Mouse (Mus musculus): ENCODE data around the gene Pnma1. TPM values are rescaled to one million over a fixed set of nuclear protein-coding genes. Genes with fewer than 3 reads are reported as not detected.

The Pnma1 gene
- polyA plus RNA-seq, 1 experiment = 2.8 TPM

DNA sequence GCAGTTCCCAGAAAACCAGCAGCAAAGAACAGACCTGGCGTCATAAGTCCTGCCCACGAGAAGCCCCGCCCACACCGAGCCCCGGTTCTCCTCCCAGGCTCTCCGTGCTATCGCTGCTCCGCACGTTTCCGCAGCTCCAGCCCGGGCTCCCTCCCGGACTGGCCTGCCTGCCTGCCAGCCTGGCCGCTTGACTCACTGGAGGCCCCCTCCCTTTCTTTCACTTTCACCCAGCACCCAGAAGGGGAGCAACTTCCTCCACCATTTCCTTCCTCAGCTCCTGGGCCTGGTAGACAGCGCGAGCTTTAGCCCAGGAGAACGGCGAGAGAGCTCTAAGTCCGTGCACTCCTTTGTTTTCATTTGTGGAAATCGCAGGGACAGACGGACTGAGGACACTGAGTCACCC, 27.4 kb upstream of the Pnma1 start:
- no peak for TF ChIP-seq CTCF (IDR thresholded peaks at IDR 0.05; ENCODE audit: control insufficient read depth, insufficient read depth, low read length)
- TF ChIP-seq POLR2A (IDR thresholded peaks at IDR 0.05; ENCODE audit: borderline replicate concordance, control insufficient read depth, low read depth, low read length) = peak; percentile 52; the same call in 1 of the 2 replicates
- Histone ChIP-seq H3K4me3 (replicated peaks; ENCODE audit: control insufficient read depth, low read depth, low read length) (peak overlapping the region; percentile 67), H3K4me1 (ENCODE audit: control insufficient read depth, insufficient read depth, low read length) (peaks cover 31% of the 10 kb centered on the region), H3K27ac (ENCODE audit: control insufficient read depth, insufficient read depth, low read depth, low read length, poor library complexity) (peak overlapping the region; percentile 88)
- 0% methylated on average over 20 of the region's 20 CpGs for WGBS

DNA sequence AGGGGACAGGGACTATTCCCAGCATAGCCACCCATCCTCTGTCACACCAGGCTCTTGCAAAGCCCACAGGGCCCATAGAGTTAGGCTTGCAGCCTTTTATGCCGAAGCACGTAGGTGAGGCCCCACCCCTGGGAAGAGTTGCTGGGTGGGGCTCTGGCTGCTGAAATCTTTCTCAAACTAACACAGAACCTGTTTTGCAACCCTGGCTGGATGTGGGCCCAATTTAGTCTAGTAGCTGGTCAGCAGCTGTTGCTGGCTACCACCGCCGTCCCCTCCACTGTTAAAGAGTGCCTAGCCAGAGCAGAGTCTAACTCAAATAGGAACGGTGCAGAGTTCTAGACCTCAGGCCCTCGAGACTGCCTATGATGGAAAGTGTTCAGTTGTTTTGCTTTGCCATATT, 26.6 kb upstream of the Pnma1 start:
- H3K4me1 ChIP-seq (ENCODE audit: control insufficient read depth, insufficient read depth, low read length) = peaks cover 27% of the 10 kb centered on the region
- H3K4me3 ChIP-seq (replicated peaks; ENCODE audit: control insufficient read depth, low read depth, low read length) = peak overlapping the region; percentile 31
- 22% methylated on average over 6 of the region's 6 CpGs for WGBS
- TF ChIP-seq POLR2A (IDR thresholded peaks at IDR 0.05; ENCODE audit: borderline replicate concordance, control insufficient read depth, low read depth, low read length) = no peak
- TF ChIP-seq CTCF (IDR thresholded peaks at IDR 0.05; ENCODE audit: control insufficient read depth, insufficient read depth, low read length) = no peak
- peak overlapping the region; percentile 88 for H3K27ac ChIP-seq (ENCODE audit: control insufficient read depth, insufficient read depth, low read depth, low read length, poor library complexity)

DNA sequence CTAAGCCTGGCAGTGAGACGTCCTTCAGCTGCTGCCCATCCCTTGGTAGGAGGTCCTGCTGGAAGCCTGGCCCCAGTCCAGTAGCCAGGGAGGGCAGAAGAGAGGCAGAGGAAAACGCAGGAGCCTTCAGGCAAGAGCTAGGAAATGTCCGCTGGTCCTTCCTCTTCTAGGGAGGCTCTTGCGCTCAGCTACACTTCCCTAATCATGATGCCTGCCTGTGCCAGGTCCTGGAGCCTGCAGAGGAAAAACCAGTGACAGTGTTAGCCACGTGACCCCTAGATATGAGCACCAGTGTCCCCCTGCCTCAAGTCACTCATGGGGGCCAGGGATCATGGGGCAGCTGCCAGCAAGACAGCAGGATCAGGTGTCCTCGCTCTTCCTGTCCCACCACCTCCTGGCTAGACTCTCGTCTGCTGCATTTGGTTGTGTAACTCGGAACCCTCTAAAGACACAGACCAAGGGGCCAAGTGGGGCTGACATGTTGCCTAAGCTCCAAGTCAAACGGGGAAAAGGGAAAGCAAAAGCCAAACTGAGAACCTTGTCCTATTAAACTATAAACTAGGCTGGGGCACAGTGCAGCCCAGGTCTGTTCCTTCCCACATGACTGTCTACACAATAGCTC, 26.0 kb upstream of the Pnma1 start:
- 25% methylated on average over 9 of the region's 9 CpGs for WGBS
- peak overlapping the region; percentile 31 for H3K4me3 ChIP-seq (replicated peaks; ENCODE audit: control insufficient read depth, low read depth, low read length)
- peaks cover 26% of the 10 kb centered on the region for H3K4me1 ChIP-seq (ENCODE audit: control insufficient read depth, insufficient read depth, low read length)
- TF ChIP-seq POLR2A (IDR thresholded peaks at IDR 0.05; ENCODE audit: borderline replicate concordance, control insufficient read depth, low read depth, low read length) (no peak; the same call in 1 of the 2 replicates), CTCF (IDR thresholded peaks at IDR 0.05; ENCODE audit: control insufficient read depth, insufficient read depth, low read length) (no peak)
- peak overlapping the region; percentile 88 for H3K27ac ChIP-seq (ENCODE audit: control insufficient read depth, insufficient read depth, low read depth, low read length, poor library complexity)

DNA sequence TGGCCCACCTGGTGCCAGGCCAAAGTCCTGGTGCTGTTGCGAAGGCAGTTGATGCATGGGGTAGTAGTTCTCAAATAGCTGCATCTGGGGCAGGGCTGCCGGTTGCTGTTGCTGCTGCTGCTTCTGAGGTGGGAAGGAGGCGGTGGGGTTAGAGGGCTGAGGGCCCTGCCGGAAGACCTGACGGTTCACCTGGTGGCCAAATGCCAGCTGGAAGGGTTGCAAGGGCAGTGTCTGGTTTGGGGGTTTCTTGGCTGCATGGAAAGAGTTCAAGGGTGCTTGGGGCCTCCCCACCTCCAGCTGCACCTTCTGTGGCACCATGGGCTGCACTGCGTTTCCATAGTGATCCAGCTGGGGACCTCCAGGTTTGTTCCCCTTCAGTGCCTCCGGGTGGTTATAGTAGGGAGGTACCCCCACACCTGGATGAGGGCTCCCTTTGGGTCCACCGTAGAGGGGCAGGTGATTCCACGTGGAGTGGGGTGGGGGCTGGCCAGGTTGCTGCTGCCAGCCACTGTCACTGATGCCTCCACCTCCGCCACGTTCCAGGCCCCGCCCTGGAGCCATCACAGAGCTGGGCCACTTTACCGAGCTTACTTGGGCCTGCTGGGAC, 25.1 kb upstream of the Pnma1 start:
- 80% methylated on average over 13 of the region's 13 CpGs for WGBS
- Histone ChIP-seq H3K4me3 (replicated peaks; ENCODE audit: control insufficient read depth, low read depth, low read length) (no peak overlapping the region), H3K27ac (ENCODE audit: control insufficient read depth, insufficient read depth, low read depth, low read length, poor library complexity) (peak overlapping the region; percentile 88), H3K4me1 (ENCODE audit: control insufficient read depth, insufficient read depth, low read length) (peaks cover 23% of the 10 kb centered on the region)
- TF ChIP-seq CTCF (IDR thresholded peaks at IDR 0.05; ENCODE audit: control insufficient read depth, insufficient read depth, low read length) = no peak
- no peak for TF ChIP-seq POLR2A (IDR thresholded peaks at IDR 0.05; ENCODE audit: borderline replicate concordance, control insufficient read depth, low read depth, low read length)

DNA sequence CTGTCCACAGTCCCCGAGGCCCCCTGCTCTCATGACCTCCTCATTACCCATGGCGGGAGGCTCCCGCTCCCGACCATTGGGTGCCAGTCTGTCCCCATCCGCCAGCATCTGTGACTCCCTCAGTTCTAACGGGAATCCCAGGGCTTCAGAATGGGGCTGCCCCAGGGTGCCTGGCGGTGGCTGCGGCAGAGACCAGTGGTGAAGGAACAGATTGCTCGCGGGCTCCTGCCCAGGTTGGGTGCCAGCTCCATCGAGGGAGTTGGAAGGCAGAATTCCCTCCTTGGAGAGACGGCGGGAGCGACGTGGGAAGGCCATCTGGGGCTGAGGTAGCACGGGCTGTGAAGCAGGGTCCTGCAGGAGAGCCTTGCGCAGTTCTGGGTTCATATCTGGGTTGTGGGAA, 24.6 kb upstream of the Pnma1 start:
- 91% methylated on average over 17 of the region's 17 CpGs for WGBS
- Histone ChIP-seq H3K27ac (ENCODE audit: control insufficient read depth, insufficient read depth, low read depth, low read length, poor library complexity) (peak overlapping the region; percentile 18; the same call in 1 of the 2 replicates), H3K4me1 (ENCODE audit: control insufficient read depth, insufficient read depth, low read length) (peaks cover 21% of the 10 kb centered on the region), H3K4me3 (replicated peaks; ENCODE audit: control insufficient read depth, low read depth, low read length) (no peak overlapping the region)
- no peak for TF ChIP-seq CTCF (IDR thresholded peaks at IDR 0.05; ENCODE audit: control insufficient read depth, insufficient read depth, low read length)
- TF ChIP-seq POLR2A (IDR thresholded peaks at IDR 0.05; ENCODE audit: borderline replicate concordance, control insufficient read depth, low read depth, low read length) = no peak

DNA sequence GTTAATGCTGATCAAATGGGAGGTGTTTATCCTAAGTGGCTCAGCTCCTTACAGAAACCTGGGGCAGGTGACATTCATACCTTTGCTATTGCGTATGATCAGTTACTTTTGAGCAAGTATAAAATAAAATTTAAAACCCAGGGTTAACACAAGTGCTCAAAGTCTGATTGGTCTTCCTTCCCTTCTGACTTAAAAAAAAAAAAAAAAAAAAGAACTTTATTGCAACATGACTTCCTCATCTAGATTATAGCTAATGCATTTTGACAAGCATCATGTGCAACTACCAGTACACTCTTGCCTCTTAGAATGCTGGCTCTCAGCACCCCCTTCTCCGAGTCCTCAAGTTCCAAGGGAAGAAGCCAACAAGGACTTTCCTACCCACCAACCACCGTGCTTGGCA, 23.9 kb upstream of the Pnma1 start:
- peaks cover 21% of the 10 kb centered on the region for H3K4me1 ChIP-seq (ENCODE audit: control insufficient read depth, insufficient read depth, low read length)

DNA sequence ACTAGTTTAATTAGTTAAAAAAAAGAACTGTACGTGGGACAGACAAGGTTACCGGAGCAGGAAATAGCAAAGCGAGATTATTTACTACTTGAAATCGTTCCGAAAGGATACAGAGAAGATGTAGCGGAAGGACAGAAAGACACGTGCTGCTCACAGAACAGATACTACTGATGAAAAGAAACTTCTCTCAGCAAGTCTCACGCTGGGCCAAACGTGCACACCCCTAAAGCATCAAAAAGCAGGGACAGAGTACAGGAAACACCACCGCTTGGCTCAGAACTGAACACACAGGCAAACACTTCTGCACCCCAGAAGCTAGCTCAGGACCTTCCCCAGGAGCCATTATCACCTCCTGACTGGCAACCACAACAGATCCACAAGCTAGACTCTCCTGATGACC, 22.3 kb upstream of the Pnma1 start:
- TF ChIP-seq POLR2A (IDR thresholded peaks at IDR 0.05; ENCODE audit: borderline replicate concordance, control insufficient read depth, low read depth, low read length) (no peak), CTCF (IDR thresholded peaks at IDR 0.05; ENCODE audit: control insufficient read depth, insufficient read depth, low read length) (no peak)
- H3K4me3 ChIP-seq (replicated peaks; ENCODE audit: control insufficient read depth, low read depth, low read length) = no peak overlapping the region
- 82% methylated on average over 10 of the region's 10 CpGs for WGBS
- H3K4me1 ChIP-seq (ENCODE audit: control insufficient read depth, insufficient read depth, low read length) = peaks cover 16% of the 10 kb centered on the region
- no peak overlapping the region for H3K27ac ChIP-seq (ENCODE audit: control insufficient read depth, insufficient read depth, low read depth, low read length, poor library complexity)

More for the DNA sequence above, 23.9 kb upstream of the Pnma1 start:
- Histone ChIP-seq H3K4me3 (replicated peaks; ENCODE audit: control insufficient read depth, low read depth, low read length) (no peak overlapping the region), H3K27ac (ENCODE audit: control insufficient read depth, insufficient read depth, low read depth, low read length, poor library complexity) (peak overlapping the region; percentile 18; the same call in 1 of the 2 replicates)
- TF ChIP-seq POLR2A (IDR thresholded peaks at IDR 0.05; ENCODE audit: borderline replicate concordance, control insufficient read depth, low read depth, low read length) = no peak
- no peak for TF ChIP-seq CTCF (IDR thresholded peaks at IDR 0.05; ENCODE audit: control insufficient read depth, insufficient read depth, low read length)
- whole genome bisulfite sequencing = 51% methylated on average over 3 of the region's 3 CpGs

DNA sequence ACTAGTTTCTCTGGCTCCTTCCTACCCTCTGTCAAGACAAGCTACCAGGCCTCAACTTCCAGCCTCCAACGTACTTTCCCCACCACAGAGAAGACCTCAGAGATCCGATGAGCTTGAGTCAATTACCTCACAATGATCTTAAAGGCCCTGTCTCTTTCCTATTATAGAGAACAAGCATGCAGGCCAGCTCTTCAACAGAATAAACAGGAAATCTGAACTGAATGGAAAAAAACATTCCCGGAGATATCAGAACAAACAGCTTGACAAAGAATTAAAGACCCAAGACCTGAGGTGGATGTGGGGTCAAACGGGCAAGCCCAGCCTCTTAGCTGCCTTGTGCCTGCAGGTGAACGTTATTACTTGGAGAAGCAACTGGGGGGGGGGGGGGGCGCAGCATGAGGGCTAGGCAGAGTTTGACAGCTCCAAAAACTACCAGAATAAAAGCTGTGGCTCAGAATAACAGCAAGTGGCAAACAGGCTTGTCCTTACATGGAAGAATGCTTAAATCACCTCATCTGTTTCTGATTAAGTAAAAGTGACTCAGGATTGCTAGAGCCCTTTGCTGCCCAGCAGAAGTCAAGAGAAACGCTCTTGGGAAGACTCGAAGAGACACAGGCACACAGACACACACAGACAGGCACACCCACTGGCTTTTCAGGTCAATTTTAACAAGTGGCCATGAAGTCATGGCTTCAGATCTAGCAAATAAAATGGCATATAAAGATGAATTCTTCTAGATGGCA, 17.5 kb upstream of the Pnma1 start:
- no peaks in the 10 kb centered on the region; the same call in 1 of the 2 replicates for H3K4me1 ChIP-seq (ENCODE audit: control insufficient read depth, insufficient read depth, low read length)
- no peak for TF ChIP-seq POLR2A (IDR thresholded peaks at IDR 0.05; ENCODE audit: borderline replicate concordance, control insufficient read depth, low read depth, low read length)
- no peak for TF ChIP-seq CTCF (IDR thresholded peaks at IDR 0.05; ENCODE audit: control insufficient read depth, insufficient read depth, low read length)
- no peak overlapping the region for H3K27ac ChIP-seq (ENCODE audit: control insufficient read depth, insufficient read depth, low read depth, low read length, poor library complexity)

More for the DNA sequence above, 17.5 kb upstream of the Pnma1 start:
- 60% methylated on average over 8 of the region's 8 CpGs for WGBS
- H3K4me3 ChIP-seq (replicated peaks; ENCODE audit: control insufficient read depth, low read depth, low read length) = no peak overlapping the region
